Mouse (Mus musculus) layer of hippocampus, adult 2 months (tissue): ENCODE measurements around the gene Wbp2nl. TPM values are rescaled to one million over a fixed set of nuclear protein-coding genes. Genes with fewer than 3 reads are reported as not detected.
"Not testable (repeated sequence)": the region's sequence is repeated elsewhere in the genome, so short reads cannot be mapped to it uniquely, and the experiment has no call there.

ENCODE experiments used
- DNase-seq, 2 experiments: peaks; one replicate each; pipeline ENCODE4 v3.0.0; 2022; ENCODE audit warnings: low spot score in 2 of 2
- H3K27ac ChIP-seq: fragments of 200-600 bp; 2 replicates; pipeline ENCODE4 v1.8.1; 2022
- H3K4me3 ChIP-seq: fragments of 200-600 bp; 2 replicates; pipeline ENCODE4 v1.8.1; 2022; ENCODE audit warnings: mild to moderate bottlenecking
- CTCF ChIP-seq: fragments of 200-600 bp; conservative IDR thresholded peaks from 2 replicates; pipeline ENCODE4 v1.8.1; 2022; ENCODE audit warnings: antibody characterized with exemption, mild to moderate bottlenecking, moderate library complexity
- total RNA-seq, 2 experiments: library from RNA; stranded (reverse); gene quantifications; 2 replicates each; pipeline ENCODE4 v1.2.3; 2021

The Wbp2nl gene
- total RNA-seq, 2 experiments from 2014 or later = not detected

DNA sequence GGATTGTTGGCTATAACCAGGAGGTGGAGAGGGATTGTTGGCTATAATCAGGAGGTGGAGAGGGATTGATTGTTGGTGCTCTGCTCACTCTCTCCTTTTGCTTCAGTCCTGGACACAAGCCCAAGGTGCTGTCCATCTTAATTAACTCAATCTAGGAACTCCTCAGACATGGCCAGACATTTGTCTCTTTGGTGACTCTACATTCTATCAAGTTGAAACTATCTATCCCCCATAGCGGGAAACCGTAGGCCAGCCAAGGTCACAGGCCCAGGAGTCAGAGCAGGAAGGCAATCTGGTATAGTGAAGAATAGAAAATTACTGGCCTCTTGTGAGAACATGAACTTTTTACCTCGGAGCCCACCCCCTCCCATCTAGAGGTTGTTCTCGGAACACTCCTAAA is 63.5 kb downstream of the Wbp2nl start:
- no peak for TF ChIP-seq CTCF
- no peak for DNase-seq
- H3K4me3 ChIP-seq = no peak overlapping the region
- no peak overlapping the region for H3K27ac ChIP-seq

- not testable (repeated sequence) for H3K27ac ChIP-seq, DNase-seq, H3K4me3 ChIP-seq
These were observed 65.0 kb downstream of the Wbp2nl start for GRCm38 (mm10) chr15:82363801-82364200.

Other genes starting within 250 kb of the Wbp2nl start
- not detected for gene 4930407I10Rik, start 239.8 kb upstream of the Wbp2nl start, total RNA-seq
- under 1 TPM; 0.26 to 0.44 TPM for gene Mei1, start 229.0 kb upstream of the Wbp2nl start, total RNA-seq
- 10 to 100 TPM; 10.2 to 15.4 TPM for gene Ccdc134, start 171.0 kb upstream of the Wbp2nl start, total RNA-seq
- 100 to 1,000 TPM; 162 to 165 TPM for gene Srebf2, start 151.8 kb upstream of the Wbp2nl start, total RNA-seq
- gene Shisa8, start 86.1 kb upstream of the Wbp2nl start, total RNA-seq = 1 to 10 TPM in 1 of 2 experiments, under 1 TPM in 1; 0.95 to 1.2 TPM
- under 1 TPM; 0.54 to 0.79 TPM for gene Tnfrsf13c, start 74.6 kb upstream of the Wbp2nl start, total RNA-seq
- 1 to 10 TPM; 2.5 TPM for gene Cenpm, start 54.2 kb upstream of the Wbp2nl start, total RNA-seq
- gene 1500009C09Rik, start 46.6 kb upstream of the Wbp2nl start, total RNA-seq = 100 to 1,000 TPM; 105 to 108 TPM
- 100 to 1,000 TPM; 652 to 661 TPM for gene Sept3, start 24.1 kb upstream of the Wbp2nl start, total RNA-seq
- gene Naga, start 40.0 kb downstream of the Wbp2nl start, total RNA-seq = 10 to 100 TPM; 37.6 to 40.9 TPM
- gene Pheta2, start 40.0 kb downstream of the Wbp2nl start, total RNA-seq = under 1 TPM; 0.41 to 0.64 TPM
- gene Smdt1, start 40.0 kb downstream of the Wbp2nl start, total RNA-seq = 100 to 1,000 TPM; 138 to 144 TPM
- 100 to 1,000 TPM; 209 to 211 TPM for gene Ndufa6, start 55.4 kb downstream of the Wbp2nl start, total RNA-seq
- 10 to 100 TPM; 43.0 to 53.8 TPM for gene Cyp2d22, start 81.3 kb downstream of the Wbp2nl start, total RNA-seq
- gene Cyp2d11, start 95.1 kb downstream of the Wbp2nl start, total RNA-seq = under 1 TPM in 1 of 2 experiments, not detected in 1; 0.23 TPM
- gene Cyp2d10, start 108.2 kb downstream of the Wbp2nl start, total RNA-seq = under 1 TPM in 1 of 2 experiments, not detected in 1; 0.32 TPM
- gene Cyp2d9, start 134.5 kb downstream of the Wbp2nl start, total RNA-seq = not detected